In the genomic region with DNA sequence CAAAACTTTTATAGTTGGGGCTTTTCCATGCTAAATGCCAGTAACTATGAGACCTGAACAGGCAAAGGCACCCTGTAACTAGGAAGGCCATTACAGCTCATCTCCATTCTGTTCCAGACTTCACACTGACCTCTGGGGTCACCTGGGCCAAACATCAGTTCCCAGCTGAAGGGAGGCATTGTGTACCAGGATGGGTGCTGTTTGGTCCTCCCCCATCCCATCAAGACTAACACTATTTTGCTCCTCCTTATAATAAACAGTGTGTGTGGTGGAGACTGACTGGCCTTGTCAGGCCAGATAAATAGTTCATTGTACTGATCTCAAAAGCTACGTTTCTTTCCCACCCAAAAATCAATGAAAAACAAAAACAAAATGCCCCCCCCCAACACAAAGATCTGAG, we compare ENCODE assay signal across 10 mouse cellular contexts.
"Had no signal": no experiment of that assay in that cellular context is flagged by ENCODE, and none has a peak within 500 bp of the region (broad histone marks: within the 10 kb centered on the region; RNA-seq: fewer than 3 reads in every experiment).

No protein-coding gene starts in this region.

- H3K27me3 ChIP-seq: liver, embryonic 12.5 days had no signal

- H3K27ac ChIP-seq: kidney, embryonic 15.5 days; limb, embryonic 15.5 days; liver, embryonic 12.5 days; neural tube, embryonic 13.5 days; stomach, postnatal 0 days had no signal

- DNase-seq: layer of hippocampus, postnatal 36 days; lung, postnatal 10 days; right cerebral cortex, postnatal 14 days; thymus, postnatal 4 days had no signal

- H3K4me3 ChIP-seq: kidney, embryonic 15.5 days; limb, embryonic 15.5 days; liver, embryonic 12.5 days; midbrain, embryonic 12.5 days; neural tube, embryonic 13.5 days had no signal

- H3K36me3 ChIP-seq: kidney, embryonic 15.5 days; limb, embryonic 15.5 days; liver, embryonic 12.5 days; midbrain, embryonic 12.5 days; neural tube, embryonic 13.5 days had no signal

- H3K4me1 ChIP-seq: kidney, embryonic 15.5 days; limb, embryonic 15.5 days; liver, embryonic 12.5 days; midbrain, embryonic 12.5 days; neural tube, embryonic 13.5 days had no signal
